Mouse (Mus musculus) ES-E14 (cell line): Measurements from ENCODE around the gene Adgrl3.

ENCODE experiments used
- CHD2 ChIP-seq: IDR thresholded peaks from 2 replicates; pipeline ENCODE4 v1.6.1; 2014; ENCODE audit warnings: mild to moderate bottlenecking, low read depth, low read length, inconsistent platforms
- MAFK ChIP-seq: IDR thresholded peaks from 2 replicates; pipeline ENCODE4 v1.6.1; 2014; ENCODE audit warnings: mild to moderate bottlenecking, low read depth, low read length, inconsistent platforms; ENCODE audit not compliant: insufficient read depth
- ZC3H11A ChIP-seq: IDR thresholded peaks from 2 replicates; pipeline ENCODE4 v1.6.1; 2012; ENCODE audit warnings: low read depth, mild to moderate bottlenecking, inconsistent platforms, low read length, borderline replicate concordance

DNA sequence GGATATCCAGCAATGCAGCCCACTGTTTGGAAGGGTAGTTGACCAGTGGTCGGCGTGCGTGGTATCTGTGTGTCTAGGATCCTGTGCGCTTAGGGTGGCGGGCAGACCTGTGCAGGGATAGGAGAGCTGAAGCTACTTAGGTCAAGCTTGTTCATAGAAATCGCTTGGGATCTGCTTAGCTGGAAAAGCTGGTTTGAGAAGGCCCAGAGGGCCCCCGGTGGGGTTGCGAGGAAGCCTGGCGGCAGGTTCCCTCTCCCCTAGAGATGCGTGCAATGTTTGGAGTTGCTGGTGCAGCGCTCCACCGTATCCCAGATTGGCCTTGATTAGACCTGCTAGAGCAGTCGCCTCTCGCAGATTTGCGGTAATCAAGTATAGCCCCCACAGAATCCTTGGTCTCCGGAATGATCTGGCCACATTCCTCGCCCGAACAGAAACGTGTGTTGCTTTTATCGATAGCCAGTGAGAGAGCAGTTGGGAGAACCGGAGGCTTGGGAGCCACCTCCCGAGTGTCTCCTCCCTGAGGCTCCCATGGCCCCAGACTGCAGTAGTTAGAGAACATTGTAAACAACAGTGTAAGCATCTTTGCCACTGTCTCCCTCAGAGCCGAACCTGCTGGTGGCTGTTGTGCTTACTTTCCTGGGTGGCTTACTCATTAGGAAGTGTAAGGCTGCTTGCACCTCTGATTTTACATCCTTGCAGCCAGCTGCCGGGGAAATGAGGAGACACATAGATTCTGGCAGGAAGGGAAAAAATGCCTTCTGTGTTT lies 2.6 kb downstream of the Adgrl3 start:
- TF ChIP-seq ZC3H11A: no peak
- no peak for TF ChIP-seq CHD2
- TF ChIP-seq MAFK: no peak
